Mouse (Mus musculus): Measurements from ENCODE around the gene Zyx. TPM values are rescaled to one million over a fixed set of nuclear protein-coding genes. Genes with fewer than 3 reads are reported as not detected.

Zyx gene
- 22.2 and 28.6 TPM in 2 replicates for polyA plus RNA-seq (2012; rRNA removed)

DNA sequence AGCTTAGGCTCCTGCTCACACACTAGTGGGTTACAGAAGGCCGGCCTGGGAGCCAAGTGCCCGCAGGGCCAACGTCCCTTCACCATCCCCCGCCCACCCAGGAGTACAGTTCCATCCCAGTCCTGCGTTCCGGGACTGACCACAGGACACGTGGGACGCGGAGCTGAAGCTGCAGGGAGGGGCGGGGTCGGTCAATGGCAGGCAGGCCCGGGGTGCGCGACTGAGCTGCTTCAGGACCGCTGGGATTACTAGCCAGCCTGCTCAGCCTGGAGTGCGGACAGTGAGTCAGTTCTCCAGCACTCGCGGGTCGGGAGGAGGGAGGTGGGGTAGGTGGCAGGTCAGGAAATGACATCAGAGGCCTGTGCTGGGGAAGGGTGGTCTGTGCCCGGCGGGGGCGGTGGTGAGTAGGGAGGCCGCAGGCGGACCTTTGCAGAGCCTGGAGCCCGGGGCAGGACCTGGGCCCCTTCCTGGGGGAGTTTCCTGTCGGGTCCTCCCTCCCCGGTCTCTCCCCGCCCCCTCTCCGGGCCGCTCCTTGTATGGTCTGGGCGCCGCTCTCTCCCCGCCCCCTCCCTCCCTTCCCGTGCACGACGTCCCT is at the start of gene Zyx:
Zyx (plus strand) TSS at position 205 of the 595 bp plus-strand sequence.

DNA sequence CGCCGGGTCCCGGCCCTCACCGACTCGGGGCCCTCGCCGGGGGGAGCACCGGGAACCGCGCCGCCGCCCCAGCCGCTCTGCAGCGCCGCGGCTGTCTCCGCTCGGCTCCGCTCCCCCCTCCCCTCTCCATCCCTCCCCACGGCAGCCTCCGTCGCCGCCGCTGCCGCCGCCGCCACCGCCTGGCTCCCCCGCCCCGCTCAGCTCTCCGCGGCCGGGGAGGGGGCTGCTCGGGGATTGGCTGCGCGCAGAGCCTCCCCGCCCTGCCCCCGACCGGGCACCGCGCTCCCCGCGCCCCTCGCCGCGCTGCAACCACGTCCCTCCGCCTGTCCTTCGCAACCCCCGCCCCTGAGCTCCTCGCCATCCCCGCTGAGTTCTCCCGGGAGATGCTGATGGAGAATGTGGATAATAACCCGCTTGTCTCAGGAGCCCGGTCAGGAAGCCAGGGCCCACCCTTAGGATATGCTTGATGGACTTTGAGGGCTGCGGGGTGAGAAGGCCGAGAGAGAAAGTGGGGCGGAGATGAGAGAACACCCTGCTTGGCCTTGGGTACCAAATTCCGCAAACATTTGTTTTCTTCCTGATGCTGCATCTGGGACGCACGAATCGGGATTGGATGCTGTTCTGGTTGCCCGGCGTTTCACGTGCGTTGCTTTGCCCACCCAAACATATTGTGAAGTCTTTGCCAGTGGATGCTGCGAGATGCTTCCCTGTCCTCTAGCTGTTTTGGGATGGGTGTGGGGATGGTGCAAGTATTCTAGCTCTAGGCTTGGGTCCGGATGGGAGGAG is 24.8 kb upstream of the Zyx start, which contains the start of gene Fam131b:
Fam131b (minus strand) TSS at position 162 of the 786 bp plus-strand sequence.

DNA sequence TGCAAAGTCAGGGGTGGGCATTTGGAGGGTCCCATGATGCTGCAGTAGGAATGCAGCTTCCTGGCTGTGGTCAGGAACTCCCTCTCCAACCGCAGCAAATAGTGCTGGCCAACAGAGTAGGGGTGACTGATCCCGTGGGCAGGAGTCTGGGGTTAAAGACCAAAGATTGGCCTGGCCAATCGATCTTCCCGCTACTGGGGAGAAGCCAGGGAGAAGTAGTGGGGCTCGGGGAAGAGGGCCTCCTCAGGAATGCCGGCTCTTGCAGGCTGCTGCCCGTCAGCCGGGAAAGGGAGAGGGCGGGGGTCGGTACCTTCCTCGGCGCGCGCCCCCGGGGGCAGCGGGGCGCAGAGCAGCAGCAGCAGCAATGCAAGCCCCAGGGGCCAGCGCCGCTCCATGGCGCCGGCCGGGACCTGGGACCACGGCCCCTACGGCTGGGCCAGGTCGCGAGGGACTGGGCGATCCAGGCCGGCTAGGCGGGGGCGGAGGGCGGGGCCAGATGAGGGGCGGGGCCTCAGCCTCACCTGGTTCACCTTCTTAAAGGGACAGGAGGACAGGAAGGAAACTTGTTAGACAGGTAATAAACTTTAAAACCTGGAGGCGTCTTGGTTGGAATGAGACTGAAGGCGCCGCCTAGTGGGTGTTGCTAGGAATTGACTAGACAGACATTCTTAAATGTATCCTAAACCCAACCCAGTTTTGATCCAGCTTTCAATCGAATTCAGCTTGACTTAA is 23.6 kb downstream of the Zyx start, which contains the start of gene Epha1:
Epha1 (minus strand) TSS at position 453 of the 732 bp plus-strand sequence.

DNA sequence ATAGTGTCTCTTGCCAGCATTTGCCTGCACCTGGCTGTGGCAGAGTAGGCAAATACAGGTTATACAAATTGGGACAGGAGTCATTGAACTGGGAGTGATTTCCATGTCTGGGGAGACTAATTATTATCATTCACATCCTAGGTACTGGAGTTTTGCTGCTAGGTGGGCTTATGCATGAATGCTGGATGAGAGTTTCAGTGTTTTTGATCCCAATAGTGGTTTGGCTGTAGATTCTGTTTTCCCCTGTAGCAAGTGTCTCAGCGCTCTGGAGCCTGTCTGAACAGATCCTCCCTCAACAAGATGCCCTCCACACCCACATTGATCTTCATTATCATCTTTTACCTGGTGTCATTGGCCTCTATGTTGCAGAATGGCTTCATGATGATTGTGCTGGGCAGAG is 50.5 kb downstream of the Zyx start, which contains the start of gene Tas2r143:
Tas2r143 (plus strand) TSS at position 301 of the 400 bp plus-strand sequence.

DNA sequence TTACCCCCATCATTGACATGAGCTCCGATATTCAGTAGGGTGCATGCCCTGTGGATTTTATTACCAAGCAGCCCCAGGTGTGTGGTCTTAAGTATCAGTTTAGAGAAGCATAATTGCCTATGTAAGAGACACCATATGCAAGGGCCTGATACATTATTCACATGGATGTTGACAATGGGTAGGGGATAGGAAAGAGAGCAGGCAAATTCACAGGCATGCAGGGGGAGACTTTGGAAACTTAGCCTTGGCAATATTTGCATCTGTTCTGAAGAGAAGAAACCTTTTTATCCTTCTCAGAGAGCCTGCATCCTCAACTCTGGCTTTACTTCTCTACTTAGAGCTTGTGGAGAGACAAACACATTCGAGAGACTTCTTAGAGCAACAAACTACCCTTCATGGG is 55.7 kb downstream of the Zyx start, which contains the start of gene Tas2r135:
Tas2r135 (plus strand) TSS at position 301 of the 400 bp plus-strand sequence.

Other genes starting within 250 kb of the Zyx start
- not detected in 2 replicates for gene Tas2r139, start 208.7 kb upstream of the Zyx start, polyA plus RNA-seq (2012; rRNA removed)
- not detected in 2 replicates for gene Tas2r144, start 134.3 kb upstream of the Zyx start, polyA plus RNA-seq (2012; rRNA removed)
- gene Gstk1, start 103.7 kb upstream of the Zyx start, polyA plus RNA-seq (2012; rRNA removed), result 4.6 and 5.2 TPM in 2 replicates
- 0.05 TPM in 1 of 2 replicates, not detected in the other for gene Tmem139, start 87.7 kb upstream of the Zyx start, polyA plus RNA-seq (2012; rRNA removed)
- gene Casp2, start 84.6 kb upstream of the Zyx start, polyA plus RNA-seq (2012; rRNA removed), result 26.3 and 29.7 TPM in 2 replicates
- 0.20 and 0.26 TPM in 2 replicates for gene Clcn1, start 62.9 kb upstream of the Zyx start, polyA plus RNA-seq (2012; rRNA removed)
- 0.06 and 0.08 TPM in 2 replicates for gene Fam131b, start 25.0 kb upstream of the Zyx start, polyA plus RNA-seq (2012; rRNA removed)
- gene Epha1, start 23.6 kb downstream of the Zyx start, polyA plus RNA-seq (2012; rRNA removed), result 3.7 and 4.0 TPM in 2 replicates
- gene Tas2r143, start 50.6 kb downstream of the Zyx start, polyA plus RNA-seq (2012; rRNA removed), result not detected in 2 replicates
- not detected in 2 replicates for gene Tas2r135, start 55.8 kb downstream of the Zyx start, polyA plus RNA-seq (2012; rRNA removed)
- not detected in 2 replicates for gene Tas2r126, start 84.9 kb downstream of the Zyx start, polyA plus RNA-seq (2012; rRNA removed)
- not detected in 2 replicates for gene Olfr458, start 115.6 kb downstream of the Zyx start, polyA plus RNA-seq (2012; rRNA removed)
- not detected in 2 replicates for gene Olfr457, start 126.7 kb downstream of the Zyx start, polyA plus RNA-seq (2012; rRNA removed)
- not detected in 2 replicates for gene Olfr456, start 137.6 kb downstream of the Zyx start, polyA plus RNA-seq (2012; rRNA removed)
- not detected in 2 replicates for gene Olfr455, start 198.0 kb downstream of the Zyx start, polyA plus RNA-seq (2012; rRNA removed)
- not detected in 2 replicates for gene Tcaf3, start 248.1 kb downstream of the Zyx start, polyA plus RNA-seq (2012; rRNA removed)